Mouse (Mus musculus) lung, postnatal 10 days (tissue): ENCODE measurements at regions not wholly inside any gene's neighbourhood (a gene's known extent, or its start where the extent isn't known, plus 50 kb on each side); places are given as distances from the start of the nearest gene placed in this dataset.
A peak's percentile ranks its signal among the peaks of the same experiment; 100 is the strongest.

Experiments
- DNase-seq: peaks from one replicate; pipeline ENCODE4 v3.0.0; 2021

DNA sequence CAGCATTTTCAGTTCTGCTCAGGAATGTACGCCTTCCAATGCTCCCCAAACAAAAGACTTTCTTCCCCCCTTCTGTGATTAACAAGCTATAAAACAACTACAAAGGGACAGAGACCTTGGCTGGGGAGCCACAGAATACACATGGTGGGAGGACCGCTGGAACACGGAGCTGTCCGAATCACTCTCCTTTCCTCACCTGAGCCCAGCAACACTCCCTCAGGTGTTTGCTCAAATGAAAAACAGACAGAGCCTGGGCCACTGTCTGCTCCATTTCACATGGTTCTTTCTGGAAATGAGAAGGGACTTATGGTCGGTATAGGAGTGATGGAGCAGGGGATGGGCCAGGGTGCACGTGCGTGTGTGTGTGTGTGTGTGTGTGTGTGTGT lies 215.9 kb downstream of the Mreg start:
- no peak for DNase-seq

GRCm38 (mm10) chr1:71995573-71996233 lies 216.4 kb downstream of the Mreg start:
- no peak for DNase-seq

- DNase-seq = no peak
Measured at GRCm38 (mm10) chr1:71990936-71991335, 221.2 kb downstream of the Mreg start.

DNA sequence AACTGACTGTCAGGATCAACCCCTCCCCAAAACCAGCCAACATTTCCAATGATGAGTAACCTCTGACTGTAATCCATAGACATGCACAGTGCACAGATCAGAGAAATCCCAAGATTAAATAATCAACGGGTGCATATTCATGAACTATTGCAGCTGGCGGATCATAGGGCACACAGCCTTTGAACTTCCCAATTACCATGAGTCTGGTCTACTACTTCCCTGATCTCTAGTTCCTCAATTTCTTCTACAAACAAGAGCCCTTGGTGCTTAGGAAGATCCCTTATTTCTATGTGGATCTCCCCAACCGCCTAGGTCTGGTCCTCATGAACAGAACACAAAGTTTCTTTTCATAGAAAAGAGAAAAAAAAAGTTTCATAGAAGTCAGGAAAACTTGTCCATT lies 224.0 kb downstream of the Mreg start:
- no peak for DNase-seq

GRCm38 (mm10) chr1:71986047-71986446 lies 226.1 kb downstream of the Mreg start:
- DNase-seq = no peak

DNA sequence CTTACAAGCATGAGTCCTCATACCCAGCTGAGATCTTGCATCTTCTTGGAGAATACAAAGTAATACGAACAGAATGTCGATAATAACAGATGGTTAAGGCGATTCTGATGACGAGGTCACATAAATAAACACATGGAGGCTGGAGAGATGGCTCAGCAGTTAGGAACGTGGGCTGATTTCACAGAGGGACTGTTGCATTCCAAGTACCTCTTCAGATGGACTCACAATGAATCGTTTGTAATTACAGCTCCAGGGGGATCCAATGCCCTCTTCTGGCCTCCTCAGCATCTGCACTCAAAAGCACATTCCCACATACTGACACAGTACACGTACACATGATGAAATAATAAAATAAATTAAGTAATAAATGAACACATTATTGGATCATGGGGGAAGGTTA lies 228.3 kb downstream of the Mreg start:
- DNase-seq = no peak

DNA sequence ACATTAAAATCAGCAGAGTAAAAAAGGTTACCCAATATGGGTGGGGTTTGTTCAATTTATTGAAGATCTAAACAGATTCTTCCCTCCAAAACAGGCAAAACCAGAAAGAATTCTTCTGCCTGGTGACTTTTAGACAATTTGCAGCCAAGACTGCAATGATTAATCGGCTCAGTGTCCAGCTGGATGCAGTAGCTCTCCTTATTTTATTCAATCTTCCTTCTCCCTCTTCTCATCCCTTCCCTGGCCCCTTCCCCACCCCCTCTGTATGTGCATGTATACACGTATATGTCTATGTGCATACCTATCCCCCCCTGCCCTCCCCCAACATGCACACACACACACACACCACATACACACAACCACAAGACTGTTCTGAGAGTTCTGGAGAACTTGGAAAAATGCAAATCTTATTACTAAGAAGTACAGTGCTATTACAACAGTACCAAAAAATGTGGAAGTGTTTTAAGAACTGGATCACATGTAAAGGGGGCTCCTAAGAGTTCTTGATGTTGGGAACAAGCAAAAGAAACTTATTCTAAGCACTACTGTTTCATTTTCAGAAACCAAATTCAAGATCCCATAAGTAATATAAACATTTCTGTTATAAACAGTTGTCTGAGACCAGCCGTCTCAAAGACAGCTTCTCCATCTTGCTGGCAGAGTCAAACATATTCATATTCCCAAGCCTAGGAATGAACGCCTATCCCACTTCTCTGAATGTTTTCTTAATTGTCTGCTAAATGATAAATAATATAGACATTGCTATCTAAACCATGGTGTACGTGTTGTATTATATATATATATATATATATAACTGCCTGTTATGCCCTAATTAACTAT lies 229.5 kb downstream of the Mreg start:
- no peak for DNase-seq

DNA sequence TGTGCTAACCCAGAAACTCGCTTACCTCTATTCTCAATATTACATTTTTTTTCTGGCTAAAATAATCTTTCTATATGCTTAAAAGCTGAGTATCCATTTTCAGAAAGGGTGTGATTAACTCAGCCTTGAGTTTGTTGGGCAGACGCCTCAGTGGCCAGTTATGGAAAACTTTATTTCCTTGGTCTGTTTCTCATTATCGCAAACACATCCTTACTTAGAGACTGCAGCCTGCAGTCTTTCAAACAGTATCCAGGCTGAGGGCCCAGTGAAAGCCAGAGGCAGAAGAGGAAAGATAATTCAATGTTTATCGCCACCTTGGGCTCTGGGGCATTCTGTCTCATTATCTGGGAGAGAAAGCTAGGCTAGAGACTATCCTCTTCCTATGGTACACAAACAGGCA lies 231.5 kb downstream of the Mreg start:
- no peak for DNase-seq

DNA sequence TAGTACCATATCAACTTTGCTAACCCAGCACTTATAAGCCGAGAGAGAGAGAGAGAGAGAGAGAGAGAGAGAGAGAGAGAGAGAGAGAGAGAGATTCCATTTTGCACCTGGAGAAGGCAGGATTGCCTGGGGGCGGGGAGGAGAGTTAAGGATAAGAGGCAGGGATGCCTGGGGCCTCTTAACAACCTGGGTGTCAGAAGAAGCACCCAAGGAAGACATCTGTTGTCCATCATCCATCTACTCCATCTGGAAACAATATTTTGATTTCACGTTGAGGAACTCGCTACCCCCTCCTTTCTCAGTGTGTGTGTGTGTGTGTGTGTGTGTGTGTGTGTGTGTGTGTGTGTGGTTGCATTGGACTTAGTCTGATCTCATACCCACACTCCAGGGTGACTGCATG lies 232.8 kb downstream of the Mreg start:
- DNase-seq = no peak

DNA sequence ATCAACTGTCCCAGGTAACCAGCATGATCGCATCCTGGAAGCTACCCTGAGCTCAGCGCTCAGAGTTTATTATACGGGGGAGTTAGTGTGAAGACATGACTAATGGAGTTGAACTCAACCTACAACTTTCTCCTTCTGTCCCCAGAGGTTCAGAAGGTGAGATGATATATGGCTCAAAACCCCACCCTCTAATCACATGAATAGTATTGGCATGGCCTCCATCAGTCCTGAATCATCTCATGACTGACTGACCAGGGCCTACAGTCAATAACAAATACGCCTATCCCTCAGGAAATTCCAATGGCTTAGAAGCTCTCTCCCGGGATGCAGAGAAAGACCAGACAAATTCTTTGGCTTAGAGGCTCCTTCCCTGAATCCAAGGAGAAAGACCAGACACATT lies 234.7 kb downstream of the Mreg start:
- DNase-seq = no peak

DNA sequence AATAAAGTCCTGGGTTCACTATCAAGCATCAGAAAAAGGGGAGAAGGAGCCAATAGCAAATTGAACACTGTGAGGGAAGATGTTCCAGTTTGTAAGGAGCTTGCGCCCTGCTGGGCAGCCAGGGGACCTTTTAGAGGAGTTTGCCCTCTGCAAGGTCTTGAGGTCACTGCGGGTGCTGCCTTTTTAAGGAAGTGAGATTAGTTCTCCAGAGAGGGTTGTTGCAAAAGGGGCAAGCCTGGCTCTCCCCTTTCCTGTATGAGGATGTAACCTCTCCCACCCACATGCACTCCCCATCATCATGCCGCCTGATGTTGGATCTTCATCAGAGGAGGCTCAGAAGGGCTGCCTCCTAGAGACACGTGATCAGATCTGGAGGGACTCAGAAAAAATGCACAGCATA lies 237.4 kb downstream of the Mreg start:
- no peak for DNase-seq

DNA sequence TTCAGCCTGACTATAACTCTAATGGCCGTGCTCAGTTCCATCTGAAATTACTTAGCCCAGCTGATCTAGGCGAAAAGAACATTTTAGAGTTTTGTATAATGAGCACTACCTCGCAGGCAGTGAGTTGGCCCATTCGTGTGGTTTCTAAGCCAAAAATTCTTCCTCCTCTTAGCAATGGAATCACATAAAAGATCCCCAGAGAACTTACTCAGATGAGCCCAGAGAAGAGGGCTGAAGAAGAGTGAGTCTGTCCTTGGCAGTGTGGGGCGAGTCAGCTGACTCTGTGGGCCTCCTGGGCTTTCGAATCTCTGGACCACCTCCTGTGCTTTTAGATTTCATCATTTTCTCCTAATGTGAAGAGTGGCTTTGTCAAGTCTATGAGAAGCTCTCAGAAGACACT lies 240.2 kb downstream of the Mreg start:
- no peak for DNase-seq

DNA sequence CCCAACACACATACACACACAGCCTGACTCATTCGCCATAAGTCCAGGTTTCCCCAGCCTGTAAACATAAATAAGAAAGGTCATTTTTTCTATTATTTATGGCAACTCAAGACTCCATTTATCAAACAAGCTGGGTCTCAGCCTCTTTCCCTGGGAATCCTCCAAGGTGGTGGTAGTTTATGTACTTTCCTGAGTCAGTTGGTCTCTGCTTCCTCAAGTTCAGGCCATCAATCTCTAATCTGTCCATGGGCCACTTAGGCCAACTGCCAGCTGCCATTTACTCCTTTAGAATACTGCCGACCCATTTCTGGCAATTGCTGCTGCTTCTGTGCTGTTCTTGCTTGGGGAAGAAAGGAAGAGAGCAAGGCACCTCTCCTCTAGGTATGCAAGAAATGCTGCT lies 241.3 kb downstream of the Mreg start:
- DNase-seq = no peak

DNA sequence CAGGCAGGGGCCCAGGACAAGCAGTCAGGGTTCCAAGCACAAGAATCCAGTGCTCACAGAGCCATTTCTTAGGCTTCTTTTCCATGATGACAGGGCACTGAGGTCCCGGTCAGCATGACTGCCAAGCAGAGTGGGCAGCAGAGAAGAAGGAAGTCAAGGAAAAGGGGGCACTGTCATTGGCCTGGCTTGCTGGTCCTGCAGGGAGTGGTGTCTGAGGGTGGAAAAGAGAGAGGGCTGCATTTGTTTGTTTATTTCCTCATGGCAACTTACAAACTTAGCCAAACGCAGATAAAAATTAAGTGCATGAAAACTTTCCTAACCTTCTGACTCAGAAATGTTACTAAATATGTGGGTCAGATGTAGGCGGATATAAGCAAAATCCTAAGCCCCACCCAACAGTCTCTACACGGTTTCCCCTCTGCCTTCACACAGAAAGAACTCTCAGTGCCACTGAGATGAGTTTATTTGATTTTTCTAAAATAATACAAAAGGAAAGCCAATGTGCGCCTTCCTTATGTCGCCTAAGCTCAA lies 244.5 kb downstream of the Mreg start:
- no peak for DNase-seq

GRCm38 (mm10) chr1:71964450-71965126 lies 247.5 kb downstream of the Mreg start:
- DNase-seq = no peak

- DNase-seq = peak; percentile 42
Measured at GRCm38 (mm10) chr1:71956940-71957339, 255.2 kb downstream of the Mreg start.

DNA sequence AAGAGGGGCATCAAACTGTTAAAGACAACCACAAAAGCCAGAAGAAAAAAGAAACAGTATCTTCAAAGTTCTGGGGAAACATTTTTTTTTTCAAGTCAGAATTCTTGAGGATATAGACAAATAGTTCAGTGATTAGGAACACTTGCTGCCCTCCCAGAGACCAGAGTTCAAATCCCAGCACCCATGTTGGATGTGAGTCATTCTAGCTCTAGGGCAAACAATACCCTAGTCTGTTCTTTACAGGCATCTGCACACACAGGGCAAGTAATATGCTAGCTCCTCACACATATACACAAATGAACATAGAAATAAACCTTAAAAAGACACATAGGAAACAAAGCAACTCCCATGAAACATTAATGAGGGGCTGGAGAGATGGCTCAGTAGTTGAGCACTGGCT lies 256.8 kb downstream of the Mreg start:
- no peak for DNase-seq

DNA sequence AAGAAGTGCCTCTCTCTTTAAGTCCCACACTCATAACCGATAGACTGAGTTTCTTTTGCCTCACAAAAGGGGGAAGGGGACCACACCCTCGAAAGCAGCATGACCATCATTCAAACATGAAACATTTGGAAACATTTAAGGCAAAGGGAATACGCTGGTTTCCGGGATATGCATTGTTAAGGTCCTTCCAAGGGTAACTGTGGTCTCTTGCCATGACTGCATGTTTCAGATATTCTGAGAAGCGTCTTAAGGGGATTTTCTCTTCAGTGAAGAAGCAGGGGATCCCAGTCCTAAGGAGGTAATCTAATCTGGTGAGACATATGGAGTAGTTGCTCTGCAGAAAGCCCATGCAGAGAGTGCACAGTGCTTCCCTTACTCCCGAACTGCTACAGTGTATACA lies 258.8 kb downstream of the Mreg start:
- DNase-seq = no peak

GRCm38 (mm10) chr1:71949549-71949948 lies 262.6 kb downstream of the Mreg start:
- no peak for DNase-seq

DNA sequence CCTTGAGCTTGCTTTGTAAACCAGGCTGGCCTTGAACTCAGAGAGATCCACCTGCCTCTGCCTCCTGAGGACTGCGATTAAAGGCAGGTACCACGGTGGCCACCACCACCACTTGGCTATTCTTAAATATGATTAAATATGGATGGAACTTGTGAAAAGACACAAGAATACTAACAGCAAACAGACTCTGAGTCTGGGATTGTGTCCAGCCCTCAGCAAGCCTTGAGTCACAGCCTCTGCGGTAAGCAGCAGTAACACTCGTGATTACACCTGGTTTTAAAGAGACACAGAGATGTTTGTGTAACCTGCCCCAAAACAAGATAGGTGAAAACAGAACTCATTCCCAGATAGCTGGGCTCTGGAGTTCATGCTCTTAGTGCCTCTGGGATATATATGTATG lies 263.4 kb downstream of the Mreg start:
- DNase-seq = no peak

GRCm38 (mm10) chr1:71947506-71947905 lies 264.6 kb downstream of the Mreg start:
- no peak for DNase-seq

- DNase-seq = no peak
Measured at GRCm38 (mm10) chr1:71946911-71947310, 265.2 kb downstream of the Mreg start.

GRCm38 (mm10) chr1:71945070-71945469 lies 267.0 kb downstream of the Mreg start:
- DNase-seq = no peak

- DNase-seq = no peak
Measured at GRCm38 (mm10) chr1:71944531-71944930, 267.6 kb downstream of the Mreg start.
